Mouse (Mus musculus): ENCODE data around the gene Nr2c1.

Gene Nr2c1

DNA sequence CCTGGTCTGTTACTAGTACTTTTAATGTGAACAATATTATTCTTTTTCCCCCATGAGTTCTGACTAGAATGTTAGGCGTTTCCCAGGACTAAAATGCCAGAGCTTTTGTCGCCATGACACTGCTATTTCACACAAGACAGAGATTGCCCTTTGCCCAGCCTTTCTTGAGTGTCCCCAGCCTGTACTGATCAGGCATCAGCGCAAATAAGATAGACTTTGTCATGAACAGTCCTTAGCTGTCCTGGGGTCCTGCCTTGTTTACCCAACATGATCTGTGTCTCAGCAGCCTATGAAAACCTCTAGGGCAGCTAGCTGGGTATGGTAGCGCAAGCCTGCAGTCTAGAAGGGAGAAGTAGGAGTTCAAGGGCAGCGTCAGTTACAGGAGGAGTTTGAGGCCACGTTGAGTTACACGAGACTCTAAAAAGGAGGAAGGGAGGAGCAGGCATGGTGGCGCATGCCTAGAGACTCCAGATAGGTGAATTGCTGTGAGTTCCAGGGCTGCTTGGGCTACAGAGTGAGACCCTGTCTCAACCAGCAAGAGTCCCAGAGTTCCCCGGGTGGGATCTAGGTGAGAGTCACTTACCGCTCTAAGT lies 8.8 kb upstream of the Nr2c1 start:
- DNase-seq (ENCODE audit: low spot score in 2 of 2) = no peak

DNA sequence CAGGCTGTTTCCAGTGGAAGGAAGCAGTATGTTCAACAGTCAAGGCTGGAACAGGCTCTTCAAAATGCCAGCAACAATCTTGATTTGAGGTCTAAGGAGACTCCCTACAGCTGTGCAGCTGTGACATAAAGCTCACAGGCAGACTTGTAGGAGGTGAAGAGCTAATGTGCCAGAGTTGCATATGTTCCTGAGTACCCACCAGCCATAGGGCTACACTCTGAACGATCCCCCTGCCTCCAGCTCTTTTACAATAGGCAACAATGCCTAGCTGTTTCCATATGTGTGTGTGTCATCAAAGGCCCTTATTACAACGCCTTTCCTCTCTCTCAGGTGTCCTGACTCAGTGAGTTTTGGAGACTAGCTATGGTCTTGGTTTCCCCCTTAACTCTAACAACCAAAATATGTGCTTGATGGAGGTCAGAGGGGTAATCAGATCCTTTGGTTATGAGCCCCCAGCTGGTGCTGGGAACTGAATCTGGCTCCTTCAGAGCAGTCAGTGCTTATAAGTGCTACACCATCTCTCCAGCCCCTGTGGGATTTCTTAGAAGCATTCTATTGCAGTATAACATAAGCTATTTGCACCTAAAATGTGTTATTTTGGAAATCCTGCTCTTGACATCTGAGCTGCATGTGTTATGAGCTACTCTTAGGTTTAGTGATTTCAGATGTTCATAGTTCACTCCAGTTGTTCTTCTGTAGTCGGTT lies 7.4 kb upstream of the Nr2c1 start:
- DNase-seq (ENCODE audit: low spot score in 2 of 2) = no peak

GRCm38 (mm10) chr10:94142427-94142826 lies 5.4 kb upstream of the Nr2c1 start:
- DNase-seq (ENCODE audit: low spot score in 2 of 2) = no peak

GRCm38 (mm10) chr10:94144581-94144980 lies 3.2 kb upstream of the Nr2c1 start:
- no peak for DNase-seq (ENCODE audit: low spot score in 2 of 2)

GRCm38 (mm10) chr10:94147391-94147755 lies 450 bp upstream of the Nr2c1 start:
- DNase-seq (ENCODE audit: low spot score in 2 of 2) = no peak

DNA sequence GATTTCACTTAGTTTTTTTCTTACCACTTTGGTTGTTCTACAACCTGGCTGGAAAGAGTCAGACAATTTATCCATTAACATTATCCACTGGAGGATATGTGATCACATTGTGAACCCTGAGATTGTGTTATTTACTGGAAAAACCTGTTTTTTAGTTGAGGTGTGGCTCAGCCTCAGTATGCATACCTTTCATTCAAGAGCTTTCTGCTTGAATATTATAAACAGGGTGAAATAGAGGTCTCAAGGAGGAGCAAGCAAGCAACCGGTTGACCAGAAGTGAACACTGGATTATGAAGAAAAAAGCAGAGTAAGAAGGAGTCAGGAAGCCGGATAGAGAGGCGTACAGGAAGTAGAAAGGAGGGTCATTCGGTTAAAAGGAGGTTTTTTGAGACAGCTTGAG lies 3.7 kb downstream of the Nr2c1 start:
- no peak for DNase-seq (ENCODE audit: low spot score in 2 of 2)

DNA sequence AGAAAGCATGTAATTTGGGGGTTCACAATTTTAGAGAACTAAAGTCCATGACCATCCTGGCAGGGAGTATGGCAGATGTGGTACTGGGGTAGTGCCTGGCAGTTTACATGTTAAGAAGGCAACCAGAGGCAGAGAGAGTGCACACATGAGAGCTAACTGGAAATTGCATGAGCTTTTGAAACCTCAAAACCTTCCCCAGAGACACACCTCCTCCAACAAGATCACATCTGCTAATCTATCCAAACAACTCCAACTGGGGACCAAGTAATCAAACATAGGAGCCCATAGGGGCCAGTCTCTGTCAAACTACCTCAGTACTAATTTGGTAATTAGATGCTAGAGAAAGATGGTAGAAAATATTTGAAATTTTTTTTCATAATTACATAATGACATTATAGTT lies 6.0 kb downstream of the Nr2c1 start:
- no peak for DNase-seq (ENCODE audit: low spot score in 2 of 2)

GRCm38 (mm10) chr10:94158962-94159361 lies 11.1 kb downstream of the Nr2c1 start:
- DNase-seq (ENCODE audit: low spot score in 2 of 2) = no peak

GRCm38 (mm10) chr10:94159406-94159805 lies 11.6 kb downstream of the Nr2c1 start:
- no peak for DNase-seq (ENCODE audit: low spot score in 2 of 2)

DNA sequence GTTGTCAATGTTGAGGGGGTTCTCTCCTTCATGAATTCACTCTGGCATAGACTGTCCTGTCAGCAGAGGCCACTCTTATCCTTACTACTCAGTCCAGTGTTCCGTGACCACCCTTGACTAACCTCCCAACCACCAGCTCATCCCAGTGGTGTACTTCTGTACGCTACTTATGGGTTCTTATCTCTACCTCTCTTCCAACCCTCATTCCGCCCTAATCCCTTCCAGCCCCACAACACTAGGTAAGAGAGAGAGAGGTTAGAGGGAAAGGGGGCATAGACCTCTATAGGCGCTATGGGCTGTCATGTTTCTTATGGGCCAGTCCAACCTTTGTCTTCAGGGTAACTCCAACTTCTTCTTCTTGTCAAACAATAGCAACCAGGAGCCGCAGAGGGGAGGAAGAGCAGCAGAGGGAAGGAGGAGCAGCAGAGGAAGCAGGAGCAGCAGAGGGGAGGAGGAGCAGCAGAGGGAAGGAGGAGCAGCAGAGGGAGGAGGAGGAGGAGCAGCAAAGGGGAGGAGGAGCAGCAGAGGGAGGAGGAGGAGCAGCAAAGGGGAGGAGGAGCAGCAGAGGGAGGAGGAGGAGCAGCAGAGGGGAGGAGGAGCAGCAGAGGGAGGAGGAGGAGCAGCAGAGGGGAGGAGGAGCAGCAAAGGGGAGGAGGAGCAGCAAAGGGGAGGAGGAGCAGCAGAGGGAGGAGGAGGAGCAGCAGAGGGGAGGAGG lies 13.4 kb downstream of the Nr2c1 start:
- no peak for DNase-seq (ENCODE audit: low spot score in 2 of 2)

DNA sequence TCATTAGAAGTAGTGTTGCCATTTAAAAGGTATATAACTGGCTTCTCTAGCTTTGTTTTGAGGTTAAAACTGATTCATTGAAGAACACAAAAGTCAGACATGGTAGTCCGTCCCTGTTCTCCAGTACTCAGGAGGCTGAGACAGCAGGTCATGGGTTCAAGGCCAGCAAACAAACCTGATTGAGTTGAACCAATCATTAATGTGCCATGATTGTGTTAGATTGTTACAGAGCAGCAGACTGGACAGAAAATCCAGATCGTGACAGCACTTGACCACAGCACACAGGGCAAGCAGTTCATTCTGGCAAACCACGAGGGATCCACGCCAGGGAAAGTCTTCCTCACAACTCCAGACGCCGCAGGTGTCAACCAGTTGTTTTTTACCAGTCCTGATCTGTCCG lies 14.2 kb downstream of the Nr2c1 start:
- DNase-seq (ENCODE audit: low spot score in 2 of 2) = no peak

DNA sequence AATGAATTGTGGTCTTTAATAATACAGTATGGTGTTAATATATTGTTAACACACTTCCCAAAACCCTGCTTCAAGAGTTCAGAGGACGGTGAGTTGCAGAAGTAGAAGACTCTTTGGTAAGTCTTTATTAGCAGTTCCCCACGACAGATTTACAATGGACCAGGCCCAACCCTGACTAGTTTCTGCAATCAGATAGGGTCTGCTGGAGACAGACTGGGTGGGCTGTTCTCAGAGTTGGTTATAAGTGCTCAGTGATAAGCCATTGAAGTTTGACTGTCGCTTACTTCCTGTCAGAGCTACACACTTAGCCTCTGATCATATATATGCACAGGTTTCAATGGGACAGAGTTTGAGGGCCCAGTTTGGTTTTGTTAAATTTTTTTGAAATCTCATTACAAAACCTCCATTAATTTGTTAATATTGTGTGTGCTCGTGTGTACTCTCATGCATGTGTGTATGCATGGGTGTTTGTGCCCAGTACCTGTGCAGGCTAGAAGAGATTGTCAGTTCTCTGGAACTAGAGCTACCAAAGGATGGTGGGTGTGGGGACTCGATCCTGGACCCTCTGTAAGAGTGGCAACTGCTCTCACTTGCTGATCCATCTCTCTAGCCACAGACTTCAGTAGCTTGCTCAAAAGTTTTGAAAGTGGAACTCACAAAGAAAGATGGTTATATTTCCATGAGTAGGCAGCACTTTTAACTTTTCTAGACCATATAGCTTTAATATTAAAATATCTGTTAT lies 16.5 kb downstream of the Nr2c1 start:
- no peak for DNase-seq (ENCODE audit: low spot score in 2 of 2)

DNA sequence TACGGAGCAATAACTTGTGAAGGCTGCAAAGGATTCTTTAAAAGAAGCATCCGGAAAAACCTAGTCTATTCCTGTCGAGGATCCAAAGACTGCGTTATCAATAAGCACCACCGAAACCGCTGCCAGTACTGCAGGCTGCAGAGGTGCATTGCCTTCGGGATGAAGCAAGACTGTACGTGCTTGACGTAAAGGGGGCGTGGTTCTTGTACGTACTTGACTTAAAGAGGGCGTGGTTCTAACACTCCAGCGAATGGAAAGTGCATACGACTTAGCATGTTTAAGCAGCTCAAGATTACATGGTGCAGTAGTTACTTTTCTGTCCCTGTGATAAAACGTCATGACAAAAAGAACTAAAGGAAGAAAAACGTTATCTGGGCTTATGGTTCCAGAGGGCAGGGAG lies 17.6 kb downstream of the Nr2c1 start:
- DNase-seq (ENCODE audit: low spot score in 2 of 2) = no peak

GRCm38 (mm10) chr10:94167051-94167750 lies 19.4 kb downstream of the Nr2c1 start:
- no peak for DNase-seq (ENCODE audit: low spot score in 2 of 2)

GRCm38 (mm10) chr10:94171440-94172130 lies 23.8 kb downstream of the Nr2c1 start:
- DNase-seq (ENCODE audit: low spot score in 2 of 2) = no peak

- no peak for DNase-seq (ENCODE audit: low spot score in 2 of 2)
Measured at GRCm38 (mm10) chr10:94172137-94172536, 24.3 kb downstream of the Nr2c1 start.

DNA sequence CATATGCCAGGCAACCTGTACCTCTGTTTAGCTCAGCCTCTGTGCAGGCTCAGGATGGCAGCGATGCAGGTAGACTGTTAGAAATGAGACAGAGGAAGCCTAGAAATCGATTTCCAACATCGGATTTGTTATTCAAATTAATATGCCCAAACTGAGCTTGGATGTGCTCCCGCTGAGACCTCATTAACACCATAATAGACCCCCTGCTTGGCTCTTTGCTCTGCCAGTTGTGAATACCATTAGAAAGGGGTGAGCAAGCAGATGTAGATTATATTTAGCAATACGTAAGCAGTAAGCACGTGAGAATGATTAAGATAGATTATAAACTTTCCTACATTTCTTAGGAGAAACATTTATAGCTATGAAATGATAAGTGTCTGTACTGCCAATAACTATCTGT lies 24.9 kb downstream of the Nr2c1 start:
- no peak for DNase-seq (ENCODE audit: low spot score in 2 of 2)

DNA sequence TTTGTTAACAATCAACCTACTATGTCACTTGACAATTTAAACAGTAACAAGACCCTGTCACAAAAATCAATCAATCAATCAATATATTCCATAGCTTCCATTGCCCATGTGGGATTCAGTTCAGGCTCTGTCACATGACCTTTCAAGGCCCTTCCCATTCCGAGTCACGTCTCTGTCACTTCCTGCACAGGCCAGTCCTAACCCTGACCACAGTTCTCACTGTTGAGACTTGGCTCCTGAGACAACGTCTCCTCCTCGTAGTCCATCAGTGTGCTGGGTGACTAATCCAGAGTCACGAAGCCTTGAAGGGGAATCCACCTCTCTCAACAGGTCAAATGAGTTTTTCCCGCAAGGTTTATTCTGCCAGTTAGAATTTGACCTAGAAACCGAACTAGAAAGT lies 26.8 kb downstream of the Nr2c1 start:
- DNase-seq (ENCODE audit: low spot score in 2 of 2) = no peak

GRCm38 (mm10) chr10:94183199-94183598 lies 35.4 kb downstream of the Nr2c1 start:
- no peak for DNase-seq (ENCODE audit: low spot score in 2 of 2)

- peak; percentile 93 for DNase-seq (ENCODE audit: low spot score in 2 of 2)
Measured at GRCm38 (mm10) chr10:94198482-94199405, 50.9 kb downstream of the Nr2c1 start, which contains the start of gene Ndufa12. Gene Ndufa12 (plus strand): TSS chr10:94198720.

Measured in spleen, postnatal 36 days (tissue).